Mouse (Mus musculus): ENCODE measurements around the gene Srp9.

Srp9 gene

DNA sequence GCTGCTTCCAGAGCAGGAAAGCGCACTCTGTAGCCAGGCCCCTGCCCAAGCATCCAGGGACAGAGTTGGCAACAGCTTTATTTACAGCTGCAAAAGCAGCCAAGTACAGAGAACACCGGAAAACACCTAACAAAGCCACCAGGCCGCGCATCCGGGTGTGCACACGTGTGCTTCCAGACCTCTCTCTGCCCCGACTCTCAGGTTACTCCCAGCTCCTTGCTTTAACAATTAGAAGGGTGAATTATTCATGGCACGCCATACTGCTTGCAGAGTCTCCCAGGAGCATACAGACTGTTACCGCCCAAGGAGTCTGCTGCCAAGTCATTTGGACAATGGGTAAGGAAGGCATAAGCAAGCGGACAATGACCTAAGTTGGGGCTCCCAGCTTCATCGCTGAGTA, 21.1 kb upstream of the Srp9 start:
- no peak for DNase-seq (ENCODE audit: extremely low read depth, low read depth, low spot score)

GRCm38 (mm10) chr1:182105023-182105422, 19.5 kb upstream of the Srp9 start:
- DNase-seq (ENCODE audit: extremely low read depth, low read depth, low spot score) = no peak

- no peak for DNase-seq (ENCODE audit: extremely low read depth, low read depth, low spot score)
Measured at GRCm38 (mm10) chr1:182107251-182107650, 17.3 kb upstream of the Srp9 start.

DNA sequence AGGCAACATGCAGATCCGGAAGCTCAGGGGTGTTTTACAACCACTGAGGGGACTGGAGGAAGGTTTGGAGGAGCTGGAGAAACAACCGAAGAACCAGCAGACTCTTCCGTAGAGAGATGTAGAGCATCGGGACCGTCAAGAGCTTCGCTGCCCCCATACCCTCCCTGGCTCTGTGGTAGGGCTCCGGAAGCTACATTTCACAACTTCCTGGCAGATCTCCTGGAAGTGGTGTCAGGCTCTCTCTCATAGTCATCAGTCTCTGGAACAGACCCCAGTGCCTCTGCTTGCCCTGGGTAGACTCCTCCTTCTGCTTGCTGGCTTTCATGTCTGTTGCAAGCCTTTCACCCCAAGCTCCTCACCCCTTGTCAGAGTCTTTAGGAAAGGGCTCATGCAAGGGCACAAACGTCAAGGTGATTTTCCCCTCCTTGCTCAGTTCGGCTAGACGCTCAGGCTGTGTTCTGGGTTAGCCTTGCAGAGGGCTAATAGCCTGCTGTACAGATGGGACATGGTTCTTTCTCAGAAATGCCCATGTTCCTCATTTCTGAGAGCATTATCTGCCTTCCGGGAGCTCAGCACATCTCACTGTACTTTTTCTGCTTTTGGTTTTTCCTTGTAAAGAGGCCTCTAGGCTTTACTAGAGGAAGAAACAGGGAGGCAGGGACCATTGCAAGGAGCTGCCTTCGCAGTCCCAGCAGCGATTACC, 16.0 kb upstream of the Srp9 start:
- DNase-seq (ENCODE audit: extremely low read depth, low read depth, low spot score) = no peak

GRCm38 (mm10) chr1:182110185-182110584, 14.4 kb upstream of the Srp9 start:
- no peak for DNase-seq (ENCODE audit: extremely low read depth, low read depth, low spot score)

DNA sequence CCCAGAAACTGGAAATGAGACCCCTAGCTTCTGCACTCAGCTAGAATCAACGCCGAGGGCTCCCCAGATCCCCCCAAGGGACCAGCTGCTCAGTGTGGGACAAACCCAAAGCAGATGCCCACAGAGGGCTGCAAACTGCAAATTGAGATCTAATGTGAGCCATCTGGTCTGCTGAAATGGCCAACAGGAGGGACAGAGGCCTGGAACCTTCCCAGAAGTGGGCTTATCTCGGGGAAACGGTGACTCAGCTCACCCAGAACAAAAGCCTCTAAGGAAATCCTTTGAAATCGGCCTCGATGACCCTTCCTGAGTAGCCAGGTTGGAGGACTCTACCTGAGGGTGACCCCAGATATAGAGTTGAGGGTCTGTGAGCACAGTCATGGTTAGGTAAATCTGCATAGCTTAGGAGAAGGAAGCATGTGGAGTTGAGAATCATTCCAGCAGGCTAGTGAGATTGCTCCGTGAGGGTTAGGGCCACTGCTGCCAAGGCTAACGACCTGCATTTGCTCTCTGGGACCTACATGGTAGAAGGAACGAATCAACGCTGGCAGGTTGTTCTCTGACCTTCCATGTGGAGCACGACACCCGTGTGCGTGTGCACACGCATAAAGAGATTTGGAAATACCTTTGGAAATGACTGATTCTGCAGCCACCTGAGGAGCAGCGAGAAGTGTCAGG, 13.7 kb upstream of the Srp9 start:
- DNase-seq (ENCODE audit: extremely low read depth, low read depth, low spot score) = no peak

GRCm38 (mm10) chr1:182111386-182112317, 12.9 kb upstream of the Srp9 start:
- DNase-seq (ENCODE audit: extremely low read depth, low read depth, low spot score) = no peak

DNA sequence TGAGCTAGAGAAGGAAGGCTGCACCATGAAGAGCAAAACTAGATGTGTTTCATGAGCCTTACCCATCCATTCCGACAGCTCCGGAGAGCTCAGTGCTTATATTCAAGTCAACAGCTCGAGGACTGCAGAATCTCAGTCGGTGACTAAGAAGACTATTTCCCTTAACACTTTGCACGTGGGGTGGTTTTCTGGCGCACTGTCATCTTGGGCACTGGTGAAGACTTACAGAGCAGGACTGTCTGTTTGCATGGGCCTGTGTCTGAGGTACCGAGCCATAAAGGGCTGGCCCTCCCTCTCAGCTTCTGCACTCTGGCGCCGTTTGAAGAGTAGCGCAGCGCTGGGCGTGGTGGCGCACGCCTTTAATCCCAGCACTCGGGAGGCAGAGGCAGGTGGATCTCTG, 12.2 kb upstream of the Srp9 start:
- no peak for DNase-seq (ENCODE audit: extremely low read depth, low read depth, low spot score)

GRCm38 (mm10) chr1:182113131-182113530, 11.4 kb upstream of the Srp9 start:
- no peak for DNase-seq (ENCODE audit: extremely low read depth, low read depth, low spot score)

GRCm38 (mm10) chr1:182113587-182114500, 10.7 kb upstream of the Srp9 start:
- DNase-seq (ENCODE audit: extremely low read depth, low read depth, low spot score) = no peak

DNA sequence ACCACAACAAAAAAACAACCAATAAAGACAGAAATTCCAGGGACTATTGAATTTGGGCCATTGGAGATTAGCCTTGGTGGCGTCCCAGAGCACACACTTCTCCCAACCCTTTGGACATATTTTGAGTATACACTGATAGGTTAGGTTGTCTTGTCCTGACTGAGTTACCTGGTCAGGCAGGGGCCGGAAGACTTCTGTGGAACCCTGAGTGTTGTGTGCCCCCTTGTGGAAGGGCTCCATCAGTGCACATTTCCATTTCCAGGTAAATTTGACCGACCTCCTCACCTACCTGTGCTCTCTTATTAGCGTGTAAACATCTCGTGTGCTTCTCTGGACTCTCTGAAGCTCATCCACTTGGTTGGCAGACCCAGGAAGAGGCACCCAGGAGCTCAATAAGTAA, 9.3 kb upstream of the Srp9 start:
- no peak for DNase-seq (ENCODE audit: extremely low read depth, low read depth, low spot score)

- DNase-seq (ENCODE audit: extremely low read depth, low read depth, low spot score) = no peak
Measured at GRCm38 (mm10) chr1:182115651-182116408, 8.7 kb upstream of the Srp9 start.

DNA sequence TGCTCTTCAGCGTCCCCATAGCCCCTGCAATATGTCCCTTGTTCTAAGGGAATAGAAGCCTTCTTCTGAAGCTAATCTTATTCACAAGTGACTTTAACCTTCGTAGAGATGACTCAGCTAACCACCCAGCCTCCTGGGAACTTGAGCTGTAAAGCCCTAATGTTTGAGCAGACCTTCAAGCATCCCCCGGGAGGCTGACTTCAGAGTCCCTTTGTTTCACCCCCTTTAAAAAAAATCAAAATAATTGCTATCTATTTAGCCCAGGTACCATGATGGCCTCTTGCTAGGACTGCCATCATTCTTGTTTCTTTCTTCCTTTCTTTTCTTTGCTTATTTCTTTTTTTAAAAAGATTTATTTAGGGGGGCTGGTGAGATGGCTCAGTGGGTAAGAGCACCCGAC, 2.1 kb upstream of the Srp9 start:
- no peak for DNase-seq (ENCODE audit: extremely low read depth, low read depth, low spot score)

DNA sequence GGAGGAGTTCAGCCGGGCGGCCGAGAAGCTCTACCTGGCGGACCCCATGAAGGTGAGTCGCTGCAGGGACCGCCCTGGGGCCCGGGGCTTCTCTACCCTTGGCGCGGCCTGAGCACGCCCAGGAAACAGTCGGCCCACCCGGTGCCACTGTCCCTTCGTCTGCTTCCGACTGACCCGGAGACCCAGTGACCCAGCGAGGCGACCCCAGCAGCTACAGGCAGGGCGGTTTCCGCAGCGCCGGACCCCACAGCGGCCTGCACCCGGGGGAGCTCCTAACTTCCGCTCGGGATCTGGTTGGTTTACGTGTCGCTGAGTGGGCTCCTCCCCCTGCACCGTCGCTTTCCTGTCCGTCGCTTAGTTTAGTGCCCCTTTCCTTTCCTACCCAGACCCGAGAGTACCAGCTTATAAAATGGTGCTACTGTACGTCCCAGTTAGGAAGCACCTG, 409 bp downstream of the Srp9 start:
- no peak for DNase-seq (ENCODE audit: extremely low read depth, low read depth, low spot score)

DNA sequence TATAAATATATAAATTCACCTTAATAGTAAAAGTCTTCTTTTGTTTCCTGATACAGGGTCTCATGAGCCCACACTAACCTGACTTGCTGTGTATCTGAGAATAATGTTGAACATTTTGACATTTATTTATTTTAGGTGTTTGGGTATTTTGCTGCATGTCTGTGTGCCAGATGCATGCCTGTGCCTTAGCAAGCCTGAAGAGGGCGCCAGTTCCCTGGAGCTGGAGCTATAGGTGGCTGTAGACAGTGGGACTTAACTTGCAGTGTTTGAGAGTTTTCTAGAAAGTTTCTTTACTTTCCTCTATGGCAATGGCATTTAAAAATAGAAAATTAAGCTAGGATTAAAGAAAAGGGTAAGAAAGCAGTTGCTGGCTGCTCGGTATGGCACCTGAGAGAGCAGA, 6.3 kb downstream of the Srp9 start:
- no peak for DNase-seq (ENCODE audit: extremely low read depth, low read depth, low spot score)

GRCm38 (mm10) chr1:182137204-182138125, 12.9 kb downstream of the Srp9 start:
- no peak for DNase-seq (ENCODE audit: extremely low read depth, low read depth, low spot score)

- DNase-seq (ENCODE audit: extremely low read depth, low read depth, low spot score) = no peak
Measured at GRCm38 (mm10) chr1:182138172-182138571, 13.6 kb downstream of the Srp9 start.

GRCm38 (mm10) chr1:182139937-182140336, 15.4 kb downstream of the Srp9 start:
- no peak for DNase-seq (ENCODE audit: extremely low read depth, low read depth, low spot score)

- no peak for DNase-seq (ENCODE audit: extremely low read depth, low read depth, low spot score)
Measured at GRCm38 (mm10) chr1:182140370-182140769, 15.8 kb downstream of the Srp9 start.

Measured in fat pad, adult 2 months (tissue).